Mouse (Mus musculus) brown adipose tissue, adult 24 weeks (tissue): ENCODE measurements around the gene Smarca2. TPM values are rescaled to one million over a fixed set of nuclear protein-coding genes. Genes with fewer than 3 reads are reported as not detected.

Experiments
- H3K27ac ChIP-seq: fragments of 200-500 bp; replicated peaks from 2 replicates; pipeline ENCODE4 v1.5.1; 2012; ENCODE audit warnings: low read depth, mild to moderate bottlenecking, low read length
- H3K4me1 ChIP-seq: fragments of 200-500 bp; 2 replicates; pipeline ENCODE4 v1.6.1; 2012; ENCODE audit warnings: low read length, mixed read lengths; ENCODE audit not compliant: control insufficient read depth, insufficient read depth, insufficient read length
- H3K4me3 ChIP-seq: fragments of 200-500 bp; 2 replicates; pipeline ENCODE4 v1.5.1; 2012; ENCODE audit warnings: low read depth, mild to moderate bottlenecking, low read length, moderate library complexity; ENCODE audit not compliant: insufficient read depth
- polyA plus RNA-seq: library from polyadenylated mRNA; stranded (reverse); fragments of >200 nt; gene quantifications from 2 replicates; pipeline ENCODE4 v1.2.4, GENCODE M21; 2012; ENCODE audit not compliant: missing spikeins, insufficient read depth, insufficient read length

Smarca2 gene
- polyA plus RNA-seq, 1 experiment = 44.3 TPM

- Histone ChIP-seq H3K27ac (no peak overlapping the region; the same call in 1 of the 2 replicates), H3K4me3 (peak overlapping the region; percentile 8), H3K4me1 (peaks cover 9% of the 10 kb centered on the region; the same call in 1 of the 2 replicates)
Observed at GRCm38 (mm10) chr19:26758156-26758555, 153.3 kb downstream of the Smarca2 start.

DNA sequence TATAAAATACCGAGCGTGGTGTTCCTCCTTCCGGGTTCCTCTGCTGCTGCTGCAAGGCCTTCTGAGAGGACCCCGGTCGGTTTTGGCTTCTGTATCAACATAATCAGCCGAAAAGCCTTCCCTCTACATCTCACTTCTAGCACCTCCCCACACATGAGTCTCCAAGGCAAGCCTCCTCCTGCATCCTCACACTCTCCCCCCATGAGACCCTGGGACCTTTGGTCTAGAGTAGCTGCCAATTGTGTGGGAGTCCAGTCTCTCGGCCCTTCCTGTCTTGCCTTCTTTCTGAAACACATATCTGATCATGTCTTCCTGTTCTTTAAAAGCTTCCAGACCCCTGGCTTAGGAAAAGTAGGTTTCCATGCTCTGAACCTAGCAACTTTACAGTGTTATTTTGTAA lies 153.8 kb downstream of the Smarca2 start:
- H3K27ac ChIP-seq = peak overlapping the region; percentile 58

DNA sequence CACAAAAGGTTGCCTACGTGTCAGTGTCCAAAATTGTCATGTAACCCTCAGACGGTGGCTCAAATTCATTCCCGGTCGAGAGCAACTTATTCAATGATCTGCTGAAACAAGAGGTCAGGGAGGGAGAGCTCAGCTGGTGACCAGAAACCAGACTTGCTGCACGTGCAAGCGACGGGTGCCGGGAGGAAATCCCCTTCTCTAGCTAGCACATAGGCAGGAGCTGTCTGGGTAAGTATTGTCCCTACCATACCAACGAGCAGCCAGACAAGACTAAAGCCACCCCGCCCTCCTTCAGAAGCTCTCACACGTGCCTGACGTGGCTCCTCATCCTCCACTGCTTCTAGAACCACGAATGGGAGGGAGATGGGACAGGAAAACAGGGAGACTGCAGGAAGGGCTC lies 154.4 kb downstream of the Smarca2 start:
- no peak overlapping the region for H3K4me3 ChIP-seq
- H3K27ac ChIP-seq = peak overlapping the region; percentile 58

More for the DNA sequence above, 153.8 kb downstream of the Smarca2 start:
- peaks cover 9% of the 10 kb centered on the region; the same call in 1 of the 2 replicates for H3K4me1 ChIP-seq
- H3K4me3 ChIP-seq = peak overlapping the region; percentile 8

DNA sequence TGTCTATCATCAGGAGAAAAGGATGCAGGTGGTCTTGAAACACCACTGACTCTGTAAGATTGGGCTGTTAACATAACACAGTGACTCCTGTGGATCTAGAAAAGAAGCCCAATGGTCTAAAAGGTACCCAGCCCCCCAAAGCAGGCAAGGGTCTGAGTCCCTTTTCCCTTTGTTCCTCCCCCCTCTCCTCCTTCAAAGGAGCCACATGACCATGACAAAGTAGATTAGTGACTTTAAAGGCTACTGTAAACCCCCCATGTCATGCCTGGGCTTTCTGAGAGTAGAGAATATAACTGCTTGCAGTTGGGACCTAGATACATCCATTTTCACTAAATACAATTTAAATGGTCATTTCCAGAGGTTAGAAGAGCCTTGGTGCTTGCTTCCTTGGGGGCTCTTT lies 156.4 kb downstream of the Smarca2 start:
- Histone ChIP-seq H3K4me3 (no peak overlapping the region), H3K4me1 (peaks cover 9% of the 10 kb centered on the region; the same call in 1 of the 2 replicates), H3K27ac (no peak overlapping the region)

More for the DNA sequence above, 154.4 kb downstream of the Smarca2 start:
- peaks cover 9% of the 10 kb centered on the region; the same call in 1 of the 2 replicates for H3K4me1 ChIP-seq

DNA sequence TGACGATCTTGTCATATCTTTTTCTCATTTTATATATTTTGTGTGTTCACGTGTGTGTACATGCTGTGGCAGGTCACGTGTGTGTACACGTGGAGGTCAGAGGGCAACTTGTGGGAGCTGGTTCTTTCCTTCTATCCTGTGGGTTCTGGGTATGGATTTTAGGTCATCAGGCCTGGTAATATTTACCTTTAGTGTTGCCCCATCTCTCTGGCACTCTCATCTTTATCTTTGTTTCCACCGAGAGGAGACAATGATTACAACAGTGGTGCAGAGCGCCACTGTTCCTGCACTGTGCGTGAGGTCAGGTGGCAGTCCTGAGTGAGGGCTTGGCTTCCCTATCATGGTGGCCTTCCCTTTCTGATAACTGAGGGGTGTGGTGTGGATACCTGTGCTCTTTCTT lies 160.6 kb downstream of the Smarca2 start:
- Histone ChIP-seq H3K4me1 (peaks cover 4% of the 10 kb centered on the region; the same call in 1 of the 2 replicates), H3K4me3 (no peak overlapping the region), H3K27ac (no peak overlapping the region)

DNA sequence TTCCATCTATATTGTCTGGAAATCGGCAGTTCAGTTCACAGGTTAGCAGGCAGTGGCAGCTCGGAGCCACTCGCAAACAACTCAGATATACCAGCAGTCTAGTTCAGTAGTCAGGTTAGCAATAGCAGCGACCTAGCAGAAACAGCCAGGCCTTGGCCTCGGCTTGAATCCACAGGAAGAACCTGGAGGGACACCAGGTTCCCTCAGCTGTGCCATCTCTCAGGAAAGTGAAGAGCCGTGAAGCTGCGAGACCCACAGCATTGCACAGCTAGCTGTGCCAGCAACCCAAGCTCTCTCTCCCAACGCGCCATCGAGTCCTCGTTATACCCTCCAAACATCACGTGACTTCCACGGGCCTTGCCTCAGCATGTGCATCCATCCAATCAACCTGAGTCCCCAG lies 162.6 kb downstream of the Smarca2 start:
- Histone ChIP-seq H3K4me3 (no peak overlapping the region), H3K4me1 (peaks cover under 1% of the 10 kb centered on the region; the same call in 1 of the 2 replicates), H3K27ac (no peak overlapping the region)

GRCm38 (mm10) chr19:26767941-26768340 lies 163.1 kb downstream of the Smarca2 start:
- no peaks in the 10 kb centered on the region for H3K4me1 ChIP-seq

DNA sequence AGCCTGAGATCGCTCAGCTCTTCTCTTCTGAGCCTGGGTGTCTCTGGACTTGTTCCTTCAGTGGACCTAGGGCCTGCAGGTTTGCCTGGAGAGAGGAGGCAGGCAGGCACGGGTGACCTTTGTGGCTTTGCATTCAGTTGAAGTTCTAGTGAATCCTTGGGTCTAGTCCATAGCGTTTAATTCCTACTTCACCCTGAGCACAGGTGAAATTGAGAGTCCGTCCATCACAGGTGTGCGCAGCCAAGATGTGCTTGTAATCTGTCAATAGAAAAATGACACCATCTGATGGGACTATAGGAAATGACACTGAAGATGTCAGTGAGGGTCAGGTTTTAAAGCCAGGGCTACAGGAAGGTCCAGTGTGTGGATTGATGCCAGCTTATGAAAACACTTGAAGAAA lies 164.0 kb downstream of the Smarca2 start:
- Histone ChIP-seq H3K27ac (no peak overlapping the region), H3K4me3 (no peak overlapping the region), H3K4me1 (no peaks in the 10 kb centered on the region)

More at GRCm38 (mm10) chr19:26767941-26768340, 163.1 kb downstream of the Smarca2 start:
- no peak overlapping the region for H3K27ac ChIP-seq
- H3K4me3 ChIP-seq = no peak overlapping the region

DNA sequence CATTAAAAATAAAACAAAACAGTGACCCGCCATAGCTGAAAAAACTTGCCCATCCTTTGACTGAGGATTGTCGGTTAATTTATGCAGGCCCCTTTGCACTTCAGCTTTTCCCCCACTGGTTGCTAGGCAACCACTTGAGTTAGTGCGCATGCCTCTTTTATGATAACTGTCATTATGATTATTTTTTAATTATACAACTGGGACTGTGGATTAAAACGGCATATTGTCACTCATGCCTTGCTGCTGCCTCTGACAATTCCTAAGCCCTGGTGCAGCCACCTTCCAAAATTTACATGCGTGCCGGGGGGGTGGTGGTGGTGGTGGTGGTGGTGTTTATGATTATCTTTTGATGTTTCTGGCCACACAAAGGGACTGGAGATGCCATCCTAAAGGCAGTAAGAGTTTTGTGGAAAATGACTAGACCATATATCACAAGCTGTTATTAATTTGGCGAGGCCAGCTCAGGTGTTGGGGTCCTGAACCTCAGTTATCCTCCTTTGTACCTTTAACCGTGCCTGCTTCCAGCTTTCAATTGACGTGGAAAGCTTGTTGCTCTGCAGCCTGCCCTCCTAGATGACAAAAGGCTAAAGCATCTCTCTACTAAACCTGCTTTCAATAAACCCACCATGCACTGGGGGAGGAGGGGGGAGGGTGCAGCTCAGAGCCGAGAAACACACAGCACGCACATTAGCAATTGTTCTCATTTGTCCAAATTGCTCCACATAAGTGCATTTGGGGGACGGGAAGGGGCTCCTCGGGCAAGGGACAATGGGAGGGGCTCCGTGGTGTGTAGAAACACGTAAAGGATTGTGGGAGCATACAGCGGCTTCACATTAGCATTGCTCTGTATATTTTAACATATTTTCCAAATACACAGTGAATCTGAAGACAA lies 165.0 kb downstream of the Smarca2 start:
- H3K27ac ChIP-seq = no peak overlapping the region
- H3K4me3 ChIP-seq = no peak overlapping the region
- no peaks in the 10 kb centered on the region for H3K4me1 ChIP-seq

- Histone ChIP-seq H3K4me1 (no peaks in the 10 kb centered on the region), H3K27ac (no peak overlapping the region), H3K4me3 (no peak overlapping the region)
Observed at GRCm38 (mm10) chr19:26770592-26770991, 165.7 kb downstream of the Smarca2 start.

GRCm38 (mm10) chr19:26772051-26772583 lies 167.3 kb downstream of the Smarca2 start:
- no peaks in the 10 kb centered on the region for H3K4me1 ChIP-seq
- no peak overlapping the region for H3K27ac ChIP-seq
- H3K4me3 ChIP-seq = no peak overlapping the region

- no peaks in the 10 kb centered on the region for H3K4me1 ChIP-seq
- no peak overlapping the region for H3K27ac ChIP-seq
- no peak overlapping the region for H3K4me3 ChIP-seq
Observed at GRCm38 (mm10) chr19:26776066-26777025, 171.5 kb downstream of the Smarca2 start.

- no peak overlapping the region for H3K4me3 ChIP-seq
- H3K4me1 ChIP-seq = no peaks in the 10 kb centered on the region
- H3K27ac ChIP-seq = no peak overlapping the region
Observed at GRCm38 (mm10) chr19:26778199-26778598, 173.3 kb downstream of the Smarca2 start.

DNA sequence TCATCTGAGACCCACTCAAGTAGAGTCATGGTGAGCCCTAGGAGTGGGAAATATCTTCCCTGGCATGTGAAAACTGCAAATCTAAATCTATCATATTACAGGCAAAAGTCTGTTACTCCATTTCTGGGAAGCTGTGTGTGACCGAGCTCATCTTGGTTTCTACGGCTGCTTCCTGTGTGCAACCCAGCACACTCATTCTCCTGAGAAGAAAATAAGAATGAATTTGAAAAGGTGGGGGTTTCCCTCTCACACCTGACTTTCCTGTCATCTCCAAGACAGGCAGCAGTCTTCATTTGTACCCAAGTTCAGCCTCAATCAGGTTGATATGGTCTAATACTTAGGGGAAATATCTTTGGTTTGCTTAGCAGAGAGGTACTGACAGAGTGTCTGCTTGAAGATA lies 176.4 kb downstream of the Smarca2 start:
- Histone ChIP-seq H3K27ac (no peak overlapping the region), H3K4me1 (no peaks in the 10 kb centered on the region), H3K4me3 (no peak overlapping the region)

GRCm38 (mm10) chr19:26788446-26788845 lies 183.6 kb downstream of the Smarca2 start:
- Histone ChIP-seq H3K4me3 (no peak overlapping the region), H3K4me1 (no peaks in the 10 kb centered on the region), H3K27ac (no peak overlapping the region)
